In genomic region chr3:82036262-82037044, GRCm38 (mm10) we compare ENCODE assay signal across 27 mouse cellular contexts. TPM values are rescaled to one million over a fixed set of nuclear protein-coding genes. Genes with fewer than 3 reads are reported as not detected.
DNase-seq lines count a peak whose midpoint lies in the region; ATAC-seq and TF ChIP-seq lines count a peak whose summit lies in the region.
"Had no signal": no experiment of that assay in that cellular context is flagged by ENCODE, and none has a peak within 500 bp of the region (broad histone marks: within the 10 kb centered on the region; RNA-seq: fewer than 3 reads in every experiment).

No protein-coding gene starts in this region.

- DNase-seq in intestine, embryonic 14.5 days (ENCODE audit: low spot score): no peak
- peak; percentile 70 for DNase-seq in lung, embryonic 14.5 days
- no peak for DNase-seq in lung, postnatal 0 days (ENCODE audit: low spot score)
- no peak for DNase-seq in lung, adult 2 months
- DNase-seq: adrenal gland, adult 8-10 months; adrenal gland, postnatal 14 days; adrenal gland, postnatal 36 days; B cell, adult 2 months; cerebellum, adult 11-12 months; cerebellum, adult 2 months; cerebellum, adult 9-10 months; cerebellum, postnatal 10 days; cerebellum, postnatal 25 days had no signal

- peaks cover 78% of the 10 kb centered on the region for H3K36me3 ChIP-seq in intestine, embryonic 14.5 days (ENCODE audit: control insufficient read depth, insufficient read depth, low read length)
- no peaks in the 10 kb centered on the region for H3K36me3 ChIP-seq in intestine, postnatal 0 days (ENCODE audit: control insufficient read depth, insufficient read depth)
- H3K36me3 ChIP-seq in lung, embryonic 14.5 days (ENCODE audit: insufficient read depth): peaks cover 61% of the 10 kb centered on the region
- H3K36me3 ChIP-seq in lung, postnatal 0 days (ENCODE audit: insufficient read depth, low read length): no peaks in the 10 kb centered on the region
- peaks cover 10% of the 10 kb centered on the region for H3K36me3 ChIP-seq in lung, embryonic 16.5 days (ENCODE audit: control insufficient read depth, insufficient read depth, low read length)
- no peaks in the 10 kb centered on the region; the same call in 1 of the 2 replicates for H3K36me3 ChIP-seq in stomach, embryonic 16.5 days (ENCODE audit: control insufficient read depth, insufficient read depth, low read length)
- H3K36me3 ChIP-seq: embryonic facial prominence, embryonic 10.5 days; embryonic facial prominence, embryonic 12.5 days; G1E had no signal

- TF ChIP-seq EP300 in lung, postnatal 0 days (IDR thresholded peaks at IDR 0.05): no peak

- ATAC-seq in intestine, embryonic 14.5 days (replicated peaks; ENCODE audit: low FRiP score, low TSS enrichment, low read depth): no peak
- ATAC-seq in intestine, postnatal 0 days: no peak
- peak; percentile 66 for ATAC-seq in lung, embryonic 14.5 days (ENCODE audit: insufficient read depth)
- no peak for ATAC-seq in lung, postnatal 0 days
- peak; percentile 66 for ATAC-seq in lung, embryonic 16.5 days (ENCODE audit: low read depth)
- no peak for ATAC-seq in stomach, embryonic 16.5 days (ENCODE audit: insufficient read depth, low FRiP score)
- ATAC-seq: activated CD4-positive, CD25-positive, alpha-beta regulatory T cell, adult 4 months; CD4-positive, CD25-positive, alpha-beta regulatory T cell, adult 4 months; forebrain, embryonic 13.5 days; Patski had no signal

- no peak overlapping the region for H3K4me3 ChIP-seq in intestine, embryonic 14.5 days (ENCODE audit: low read depth, low read length)
- no peak overlapping the region for H3K4me3 ChIP-seq in intestine, postnatal 0 days (ENCODE audit: low read depth, low read length)
- H3K4me3 ChIP-seq in lung, embryonic 14.5 days (ENCODE audit: low read depth, low read length): no peak overlapping the region
- H3K4me3 ChIP-seq in lung, postnatal 0 days (ENCODE audit: low read depth, low read length): no peak overlapping the region
- H3K4me3 ChIP-seq in lung, embryonic 16.5 days (ENCODE audit: low read length): no peak overlapping the region
- no peak overlapping the region for H3K4me3 ChIP-seq in lung, adult 2 months (replicated peaks; ENCODE audit: extremely low read depth, low read depth, low read length)
- no peak overlapping the region for H3K4me3 ChIP-seq in stomach, embryonic 16.5 days (replicated peaks; ENCODE audit: low read length)
- H3K4me3 ChIP-seq: embryonic facial prominence, embryonic 10.5 days; embryonic facial prominence, embryonic 12.5 days; forebrain, embryonic 13.5 days had no signal

- TF ChIP-seq POLR2A in lung, adult 2 months (IDR thresholded peaks at IDR 0.05; ENCODE audit: borderline replicate concordance, extremely low read depth, low read depth, low read length): no peak

- no peak overlapping the region for H3K9ac ChIP-seq in intestine, embryonic 14.5 days (ENCODE audit: low read length)
- no peak overlapping the region for H3K9ac ChIP-seq in intestine, postnatal 0 days (ENCODE audit: low read depth, low read length)
- H3K9ac ChIP-seq in lung, embryonic 14.5 days: no peak overlapping the region
- no peak overlapping the region for H3K9ac ChIP-seq in lung, postnatal 0 days (replicated peaks; ENCODE audit: low read depth)
- no peak overlapping the region for H3K9ac ChIP-seq in lung, embryonic 16.5 days (ENCODE audit: low read length)
- H3K9ac ChIP-seq in stomach, embryonic 16.5 days (ENCODE audit: low read length): no peak overlapping the region
- H3K9ac ChIP-seq: embryonic facial prominence, embryonic 12.5 days; forebrain, embryonic 13.5 days had no signal

- no peaks in the 10 kb centered on the region for H3K27me3 ChIP-seq in intestine, embryonic 14.5 days (replicated peaks; ENCODE audit: control insufficient read depth, insufficient read depth, low read length)
- no peaks in the 10 kb centered on the region for H3K27me3 ChIP-seq in intestine, postnatal 0 days (replicated peaks; ENCODE audit: control insufficient read depth, insufficient read depth, low read length)
- no peaks in the 10 kb centered on the region for H3K27me3 ChIP-seq in lung, embryonic 14.5 days (ENCODE audit: insufficient read depth, low read length)
- no peaks in the 10 kb centered on the region for H3K27me3 ChIP-seq in lung, postnatal 0 days (replicated peaks; ENCODE audit: insufficient read depth, low read length)
- H3K27me3 ChIP-seq in lung, embryonic 16.5 days (ENCODE audit: control insufficient read depth, insufficient read depth, low read depth, low read length): no peaks in the 10 kb centered on the region
- H3K27me3 ChIP-seq in stomach, embryonic 16.5 days (ENCODE audit: control insufficient read depth, insufficient read depth, low read length): no peaks in the 10 kb centered on the region
- H3K27me3 ChIP-seq: CH12.LX; embryonic facial prominence, embryonic 12.5 days; forebrain, embryonic 13.5 days had no signal

- H3K4me1 ChIP-seq in intestine, embryonic 14.5 days (replicated peaks; ENCODE audit: control insufficient read depth, insufficient read depth, low read length): no peaks in the 10 kb centered on the region
- no peaks in the 10 kb centered on the region for H3K4me1 ChIP-seq in intestine, postnatal 0 days (replicated peaks; ENCODE audit: control insufficient read depth, insufficient read depth, low read length)
- H3K4me1 ChIP-seq in lung, embryonic 14.5 days (ENCODE audit: insufficient read depth): peaks cover 3% of the 10 kb centered on the region; the same call in 1 of the 2 replicates
- H3K4me1 ChIP-seq in lung, postnatal 0 days (ENCODE audit: insufficient read depth, low read depth, low read length): no peaks in the 10 kb centered on the region
- H3K4me1 ChIP-seq in lung, embryonic 16.5 days (replicated peaks; ENCODE audit: control insufficient read depth, insufficient read depth, low read length): 0 out of 2 replicates have a peak, but pooled peaks cover 3% of the 10 kb centered on the region
- H3K4me1 ChIP-seq in lung, adult 2 months (ENCODE audit: control insufficient read depth, insufficient read depth, low read length): no peaks in the 10 kb centered on the region
- H3K4me1 ChIP-seq in stomach, embryonic 16.5 days (ENCODE audit: control insufficient read depth, insufficient read depth, low read length): no peaks in the 10 kb centered on the region
- H3K4me1 ChIP-seq: embryonic facial prominence, embryonic 10.5 days; embryonic facial prominence, embryonic 12.5 days; forebrain, embryonic 13.5 days had no signal

- H3K27ac ChIP-seq in intestine, embryonic 14.5 days (ENCODE audit: low read depth): peak overlapping the region; percentile 64
- no peak overlapping the region for H3K27ac ChIP-seq in intestine, postnatal 0 days (ENCODE audit: low read depth, low read length)
- H3K27ac ChIP-seq in lung, embryonic 14.5 days (ENCODE audit: low read depth): peak overlapping the region; percentile 75
- H3K27ac ChIP-seq in lung, postnatal 0 days (ENCODE audit: low read length): no peak overlapping the region
- peak overlapping the region; percentile 71 for H3K27ac ChIP-seq in lung, embryonic 16.5 days (ENCODE audit: low read length)
- peak overlapping the region; percentile 7; the same call in 1 of the 2 replicates for H3K27ac ChIP-seq in stomach, embryonic 16.5 days (ENCODE audit: low read length)
- H3K27ac ChIP-seq: embryonic facial prominence, embryonic 10.5 days; embryonic facial prominence, embryonic 12.5 days; forebrain, embryonic 13.5 days had no signal

- H3K9me3 ChIP-seq in intestine, embryonic 14.5 days (ENCODE audit: control insufficient read depth, low read length): no peaks in the 10 kb centered on the region
- no peaks in the 10 kb centered on the region for H3K9me3 ChIP-seq in intestine, postnatal 0 days (ENCODE audit: control insufficient read depth)
- no peaks in the 10 kb centered on the region for H3K9me3 ChIP-seq in lung, embryonic 14.5 days (ENCODE audit: low read depth, low read length)
- no peaks in the 10 kb centered on the region for H3K9me3 ChIP-seq in lung, postnatal 0 days (ENCODE audit: low read length)
- H3K9me3 ChIP-seq in lung, embryonic 16.5 days (ENCODE audit: control insufficient read depth, low read length): no peaks in the 10 kb centered on the region
- H3K9me3 ChIP-seq in stomach, embryonic 16.5 days (replicated peaks; ENCODE audit: control insufficient read depth, low read length): no peaks in the 10 kb centered on the region
- H3K9me3 ChIP-seq: embryonic facial prominence, embryonic 10.5 days; embryonic facial prominence, embryonic 12.5 days; forebrain, embryonic 13.5 days; G1E had no signal

- H3K4me2 ChIP-seq in intestine, embryonic 14.5 days (ENCODE audit: low read length): no peak overlapping the region
- no peak overlapping the region for H3K4me2 ChIP-seq in intestine, postnatal 0 days (replicated peaks; ENCODE audit: low read depth)
- H3K4me2 ChIP-seq in lung, embryonic 14.5 days: no peak overlapping the region
- H3K4me2 ChIP-seq in lung, postnatal 0 days (replicated peaks; ENCODE audit: low read depth, low read length): no peak overlapping the region
- H3K4me2 ChIP-seq in lung, embryonic 16.5 days (ENCODE audit: low read depth, low read length): no peak overlapping the region
- H3K4me2 ChIP-seq in stomach, embryonic 16.5 days (ENCODE audit: low read depth, low read length): no peak overlapping the region
- H3K4me2 ChIP-seq: embryonic facial prominence, embryonic 12.5 days; forebrain, embryonic 13.5 days had no signal

- 42% methylated on average over 2 of the region's 2 CpGs for WGBS in intestine, embryonic 14.5 days
- WGBS in intestine, postnatal 0 days: 56% methylated on average over 2 of the region's 2 CpGs
- 31% methylated on average over 2 of the region's 2 CpGs for whole genome bisulfite sequencing in lung, embryonic 14.5 days
- 29% methylated on average over 2 of the region's 2 CpGs for WGBS in lung, postnatal 0 days
- WGBS in lung, embryonic 16.5 days: 35% methylated on average over 2 of the region's 2 CpGs
- WGBS in lung, adult 2 months: 51% methylated on average over 2 of the region's 2 CpGs
- WGBS in stomach, embryonic 16.5 days: 46% methylated on average over 2 of the region's 2 CpGs

- no peak for TF ChIP-seq CTCF in intestine, postnatal 0 days (IDR thresholded peaks at IDR 0.05; ENCODE audit: low read depth)
- TF ChIP-seq CTCF in lung, embryonic 14.5 days (IDR thresholded peaks at IDR 0.05; ENCODE audit: low read depth): no peak
- TF ChIP-seq CTCF in lung, postnatal 0 days (IDR thresholded peaks at IDR 0.05): no peak
- TF ChIP-seq CTCF in lung, adult 2 months (IDR thresholded peaks at IDR 0.05; ENCODE audit: insufficient read depth, low read length): no peak

RNA-seq across cellular contexts. Expression of gene Gucy1b1, which starts 38.0 kb away (rescaled TPM):
- polyA plus RNA-seq in intestine, embryonic 14.5 days (2014; fragmentation: Nextera tagmentation; extraction: Ambion mirVana): 76.3 and 92.8 TPM in 2 replicates
- 23.3 and 24.8 TPM in 2 replicates for polyA plus RNA-seq in intestine, postnatal 0 days (2015; fragmentation: Nextera tagmentation; extraction: Ambion mirVana)
- polyA plus RNA-seq in lung, embryonic 14.5 days (2014; fragmentation: Nextera tagmentation; extraction: Ambion mirVana): 73.5 and 75.6 TPM in 2 replicates
- polyA plus RNA-seq in lung, postnatal 0 days (2015; fragmentation: Nextera tagmentation; extraction: Ambion mirVana): 95.8 and 104 TPM in 2 replicates
- polyA plus RNA-seq in lung, embryonic 16.5 days (2015; fragmentation: Nextera tagmentation; extraction: Ambion mirVana): 83.5 and 88.9 TPM in 2 replicates
- polyA plus RNA-seq in lung, adult 2 months (2012; rRNA removed): 36.0 and 58.4 TPM in 2 replicates
- polyA plus RNA-seq in stomach, embryonic 16.5 days (2015; fragmentation: Nextera tagmentation; extraction: Ambion mirVana): 53.1 and 53.9 TPM in 2 replicates
- polyA plus RNA-seq: G1E, Patski had no signal

RNA-seq across cellular contexts. Expression of gene Asic5, which starts 54.4 kb away (rescaled TPM):
- 0.11 TPM in 1 of 2 replicates, not detected in the other for polyA plus RNA-seq in intestine, embryonic 14.5 days (2014; fragmentation: Nextera tagmentation; extraction: Ambion mirVana)
- 1.3 and 1.6 TPM in 2 replicates for polyA plus RNA-seq in intestine, postnatal 0 days (2015; fragmentation: Nextera tagmentation; extraction: Ambion mirVana)
- 0.15 TPM in 1 of 2 replicates, not detected in the other for polyA plus RNA-seq in lung, embryonic 14.5 days (2014; fragmentation: Nextera tagmentation; extraction: Ambion mirVana)
- polyA plus RNA-seq in lung, postnatal 0 days (2015; fragmentation: Nextera tagmentation; extraction: Ambion mirVana): 0.12 TPM in 1 of 2 replicates, not detected in the other
- polyA plus RNA-seq in lung, embryonic 16.5 days (2015; fragmentation: Nextera tagmentation; extraction: Ambion mirVana): not detected in 2 replicates
- not detected in 2 replicates for polyA plus RNA-seq in lung, adult 2 months (2012; rRNA removed)
- 0.14 TPM in 1 of 2 replicates, not detected in the other for polyA plus RNA-seq in stomach, embryonic 16.5 days (2015; fragmentation: Nextera tagmentation; extraction: Ambion mirVana)
- polyA plus RNA-seq: activated CD4-positive, CD25-positive, alpha-beta regulatory T cell, adult 4 months; CD4-positive, CD25-positive, alpha-beta regulatory T cell, adult 4 months; cerebellum, adult 2 months; cortical plate, adult 2 months; embryonic facial prominence, embryonic 10.5 days; embryonic facial prominence, embryonic 12.5 days; embryonic facial prominence, embryonic 14.5 days; forebrain, embryonic 11.5 days; forebrain, embryonic 13.5 days; G1E; Patski had no signal

Comparison
In these comparisons a context has a peak if more than half of its experiments do, and no peak if none do; other contexts are left out.
1. ATAC-seq: peak in lung, embryonic 14.5 days (single experiment) and lung, embryonic 16.5 days (single experiment); none in intestine, embryonic 14.5 days (single experiment), intestine, postnatal 0 days (single experiment), lung, postnatal 0 days (single experiment) and stomach, embryonic 16.5 days (single experiment).
2. H3K27ac ChIP-seq: peak in intestine, embryonic 14.5 days (single experiment), lung, embryonic 14.5 days (single experiment), lung, embryonic 16.5 days (single experiment) and stomach, embryonic 16.5 days (single experiment); none in intestine, postnatal 0 days (single experiment) and lung, postnatal 0 days (single experiment).